Mouse (Mus musculus) embryonic facial prominence, embryonic 12.5 days (tissue): ENCODE results near the gene Ppm1h. TPM values are rescaled to one million over a fixed set of nuclear protein-coding genes. Genes with fewer than 3 reads are reported as not detected.

ENCODE experiments used
- ATAC-seq: fragments of 200-750 bp; cut with Nextera tagmentation; 2 replicates; pipeline ENCODE4 v1.8.0; 2017; ENCODE audit not compliant: insufficient number of reproducible peaks, insufficient read depth, low FRiP score, low TSS enrichment
- H3K27ac ChIP-seq: fragments of 300-500 bp; sonication (generic); 2 replicates; pipeline ENCODE4 v1.5.1; 2016; ENCODE audit warnings: mild to moderate bottlenecking
- H3K27me3 ChIP-seq: fragments of 300-500 bp; sonication (generic); 2 replicates; pipeline ENCODE4 v1.6.1; 2016; ENCODE audit warnings: mild to moderate bottlenecking, moderate library complexity
- H3K36me3 ChIP-seq: fragments of 300-500 bp; sonication (generic); 2 replicates; pipeline ENCODE4 v1.6.1; 2016; ENCODE audit warnings: mild to moderate bottlenecking
- H3K4me1 ChIP-seq: fragments of 300-500 bp; sonication (generic); 2 replicates; pipeline ENCODE4 v1.6.1; 2016
- H3K4me2 ChIP-seq: fragments of 300-500 bp; sonication (generic); replicated peaks from 2 replicates; pipeline ENCODE4 v1.6.1; 2016; ENCODE audit warnings: mild to moderate bottlenecking, moderate library complexity
- H3K4me3 ChIP-seq: fragments of 300-500 bp; sonication (generic); 2 replicates; pipeline ENCODE4 v1.5.1; 2016; ENCODE audit warnings: mild to moderate bottlenecking
- H3K9ac ChIP-seq: fragments of 300-500 bp; sonication (generic); 2 replicates; pipeline ENCODE4 v1.6.1; 2016; ENCODE audit warnings: mild to moderate bottlenecking, moderate library complexity
- H3K9me3 ChIP-seq: fragments of 300-500 bp; sonication (generic); 2 replicates; pipeline ENCODE4 v1.6.1; 2016; ENCODE audit warnings: mild to moderate bottlenecking, moderate library complexity
- WGBS: fragments of 180-500 bp; shearing (Covaris S2); methylation state at CpG from one replicate; pipeline ENCODE4 v1.1.7; 2016; 5-methylcytosine and 5-hydroxymethylcytosine counted together
- polyA plus RNA-seq: library from polyadenylated mRNA; unstranded; fragments of >200 nt; fragmentation: Nextera tagmentation; extraction: Ambion mirVana; gene quantifications from 2 replicates; pipeline ENCODE4 v1.2.1, GENCODE M21; 2016

The Ppm1h gene
- polyA plus RNA-seq, 1 experiment from 2014 or later = 5.3 TPM

- Histone ChIP-seq H3K4me2 (no peak overlapping the region), H3K27ac (no peak overlapping the region), H3K9me3 (no peaks in the 10 kb centered on the region), H3K9ac (no peak overlapping the region), H3K4me3 (no peak overlapping the region), H3K4me1 (no peaks in the 10 kb centered on the region), H3K36me3 (no peaks in the 10 kb centered on the region), H3K27me3 (no peaks in the 10 kb centered on the region)
- ATAC-seq = no peak
- WGBS = 93% methylated on average over 3 of the region's 3 CpGs
These were observed 53.6 kb downstream of the Ppm1h start for GRCm38 (mm10) chr10:122732146-122732545.

- Histone ChIP-seq H3K4me1 (no peaks in the 10 kb centered on the region), H3K27me3 (no peaks in the 10 kb centered on the region), H3K27ac (no peak overlapping the region), H3K9ac (no peak overlapping the region), H3K36me3 (no peaks in the 10 kb centered on the region), H3K4me2 (no peak overlapping the region), H3K4me3 (no peak overlapping the region), H3K9me3 (no peaks in the 10 kb centered on the region)
- no peak for ATAC-seq
- 94% methylated on average over 4 of the region's 4 CpGs for WGBS
These were observed 56.0 kb downstream of the Ppm1h start for GRCm38 (mm10) chr10:122734521-122734920.

DNA sequence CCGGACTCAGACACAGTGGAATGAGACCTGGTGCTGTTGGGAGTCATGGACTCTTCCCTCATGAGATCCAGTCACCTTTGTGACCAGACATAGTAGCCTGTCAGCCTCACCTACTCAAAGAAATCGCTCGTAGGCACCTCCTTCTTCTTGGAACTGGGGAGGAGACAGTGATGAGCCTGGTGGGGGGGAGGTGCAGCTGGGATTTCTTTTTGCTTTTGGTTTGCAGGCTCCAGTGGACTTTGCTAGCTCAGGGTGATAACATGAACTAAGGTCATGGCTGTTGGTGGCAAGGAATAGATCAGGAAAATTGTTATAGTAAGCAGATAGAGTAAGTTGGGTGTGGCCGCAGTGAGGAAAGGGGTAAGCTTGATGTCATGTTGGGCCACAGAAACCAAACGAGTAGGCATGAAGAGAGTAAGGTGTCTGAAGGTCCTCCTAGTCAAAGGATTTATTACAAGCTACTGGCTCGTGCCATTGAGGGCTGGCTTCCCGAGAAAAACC, 56.8 kb downstream of the Ppm1h start:
- H3K4me1 ChIP-seq = no peaks in the 10 kb centered on the region
- H3K9ac ChIP-seq = no peak overlapping the region
- no peak overlapping the region for H3K27ac ChIP-seq
- ATAC-seq = no peak
- H3K4me3 ChIP-seq = no peak overlapping the region
- no peak overlapping the region for H3K4me2 ChIP-seq
- no peaks in the 10 kb centered on the region for H3K27me3 ChIP-seq
- no peaks in the 10 kb centered on the region for H3K9me3 ChIP-seq
- H3K36me3 ChIP-seq = no peaks in the 10 kb centered on the region
- 90% methylated on average over 7 of the region's 7 CpGs for WGBS

- Histone ChIP-seq H3K27ac (no peak overlapping the region), H3K9ac (no peak overlapping the region), H3K4me3 (no peak overlapping the region), H3K27me3 (no peaks in the 10 kb centered on the region), H3K4me2 (no peak overlapping the region), H3K9me3 (no peaks in the 10 kb centered on the region), H3K36me3 (no peaks in the 10 kb centered on the region), H3K4me1 (no peaks in the 10 kb centered on the region)
- ATAC-seq = no peak
- 32% methylated on average over 4 of the region's 4 CpGs for WGBS
These were observed 58.3 kb downstream of the Ppm1h start for GRCm38 (mm10) chr10:122736835-122737234.

DNA sequence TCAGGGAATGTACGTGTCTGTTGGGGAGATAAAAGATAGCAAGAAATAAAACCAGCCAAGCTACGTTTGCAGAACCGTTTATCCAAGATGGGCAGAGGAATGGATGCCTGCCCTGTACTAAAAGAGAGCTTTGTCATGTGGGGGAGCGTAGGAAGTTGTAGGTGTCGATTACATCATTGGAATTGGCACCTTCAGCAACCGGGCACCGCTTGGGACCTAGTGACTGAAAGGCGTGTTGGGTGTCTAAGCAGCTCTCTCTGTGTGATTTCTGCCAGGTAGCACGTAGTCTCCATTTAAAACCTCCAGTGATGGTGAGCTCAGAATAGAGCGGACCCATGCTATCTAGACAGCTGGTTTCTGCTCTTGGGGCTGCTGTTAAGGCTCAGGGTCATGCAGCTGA, 60.0 kb downstream of the Ppm1h start:
- Histone ChIP-seq H3K27ac (no peak overlapping the region), H3K4me1 (no peaks in the 10 kb centered on the region), H3K36me3 (no peaks in the 10 kb centered on the region), H3K4me2 (no peak overlapping the region), H3K27me3 (no peaks in the 10 kb centered on the region), H3K9ac (no peak overlapping the region), H3K4me3 (no peak overlapping the region), H3K9me3 (no peaks in the 10 kb centered on the region)
- WGBS = 86% methylated on average over 10 of the region's 10 CpGs
- no peak for ATAC-seq

- Histone ChIP-seq H3K27me3 (no peaks in the 10 kb centered on the region), H3K36me3 (no peaks in the 10 kb centered on the region), H3K27ac (no peak overlapping the region), H3K4me2 (no peak overlapping the region), H3K9me3 (no peaks in the 10 kb centered on the region), H3K4me3 (no peak overlapping the region), H3K9ac (no peak overlapping the region), H3K4me1 (no peaks in the 10 kb centered on the region)
- WGBS = 82% methylated on average over 4 of the region's 4 CpGs
- no peak for ATAC-seq
These were observed 60.5 kb downstream of the Ppm1h start for GRCm38 (mm10) chr10:122739037-122739436.

DNA sequence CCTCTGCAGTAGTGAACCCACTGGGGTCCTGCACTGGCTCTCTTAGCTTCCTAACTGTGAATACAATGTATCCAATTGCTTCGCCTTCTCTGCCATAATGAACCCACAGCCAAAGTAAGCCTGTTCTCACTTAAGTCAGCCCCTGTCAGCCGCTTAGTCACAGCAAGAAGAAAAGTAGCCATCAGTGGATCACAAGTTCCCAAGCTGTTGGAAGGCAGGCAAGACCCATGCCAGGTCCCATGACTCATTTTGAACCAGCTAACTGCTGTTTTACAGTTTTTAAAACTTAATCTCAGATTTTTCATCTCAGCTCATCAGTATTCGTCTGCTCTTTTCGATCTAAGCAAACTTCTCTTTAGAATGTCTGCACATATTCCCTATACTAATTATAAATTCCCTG, 61.6 kb downstream of the Ppm1h start:
- Histone ChIP-seq H3K4me1 (no peaks in the 10 kb centered on the region), H3K27ac (no peak overlapping the region), H3K4me2 (no peak overlapping the region), H3K36me3 (no peaks in the 10 kb centered on the region), H3K9me3 (no peaks in the 10 kb centered on the region), H3K27me3 (no peaks in the 10 kb centered on the region), H3K9ac (no peak overlapping the region), H3K4me3 (no peak overlapping the region)
- ATAC-seq = no peak
- 51% methylated on average over 4 of the region's 4 CpGs for WGBS

- no peaks in the 10 kb centered on the region for H3K27me3 ChIP-seq
- 83% methylated on average over 7 of the region's 7 CpGs for WGBS
- no peak for ATAC-seq
These were observed 62.6 kb downstream of the Ppm1h start for GRCm38 (mm10) chr10:122741191-122741590.

GRCm38 (mm10) chr10:122742136-122742535, 63.6 kb downstream of the Ppm1h start:
- no peak overlapping the region for H3K9ac ChIP-seq
- no peak overlapping the region for H3K4me3 ChIP-seq
- H3K27ac ChIP-seq = no peak overlapping the region
- no peaks in the 10 kb centered on the region for H3K27me3 ChIP-seq
- no peaks in the 10 kb centered on the region for H3K36me3 ChIP-seq
- H3K4me1 ChIP-seq = 0 out of 2 replicates have a peak, but pooled peaks cover 4% of the 10 kb centered on the region
- 66% methylated on average over 2 of the region's 2 CpGs for WGBS
- no peak for ATAC-seq
- no peaks in the 10 kb centered on the region for H3K9me3 ChIP-seq
- no peak overlapping the region for H3K4me2 ChIP-seq

More at GRCm38 (mm10) chr10:122741191-122741590, 62.6 kb downstream of the Ppm1h start:
- Histone ChIP-seq H3K4me3 (no peak overlapping the region), H3K27ac (no peak overlapping the region), H3K4me1 (0 out of 2 replicates have a peak, but pooled peaks cover under 1% of the 10 kb centered on the region), H3K36me3 (no peaks in the 10 kb centered on the region), H3K4me2 (no peak overlapping the region), H3K9ac (no peak overlapping the region), H3K9me3 (no peaks in the 10 kb centered on the region)

- Histone ChIP-seq H3K9ac (no peak overlapping the region), H3K4me3 (no peak overlapping the region), H3K4me1 (0 out of 2 replicates have a peak, but pooled peaks cover 4% of the 10 kb centered on the region), H3K27ac (no peak overlapping the region), H3K27me3 (no peaks in the 10 kb centered on the region), H3K4me2 (no peak overlapping the region), H3K36me3 (no peaks in the 10 kb centered on the region), H3K9me3 (no peaks in the 10 kb centered on the region)
- no peak for ATAC-seq
- 75% methylated on average over 2 of the region's 2 CpGs for WGBS
These were observed 64.8 kb downstream of the Ppm1h start for GRCm38 (mm10) chr10:122743361-122743760.

DNA sequence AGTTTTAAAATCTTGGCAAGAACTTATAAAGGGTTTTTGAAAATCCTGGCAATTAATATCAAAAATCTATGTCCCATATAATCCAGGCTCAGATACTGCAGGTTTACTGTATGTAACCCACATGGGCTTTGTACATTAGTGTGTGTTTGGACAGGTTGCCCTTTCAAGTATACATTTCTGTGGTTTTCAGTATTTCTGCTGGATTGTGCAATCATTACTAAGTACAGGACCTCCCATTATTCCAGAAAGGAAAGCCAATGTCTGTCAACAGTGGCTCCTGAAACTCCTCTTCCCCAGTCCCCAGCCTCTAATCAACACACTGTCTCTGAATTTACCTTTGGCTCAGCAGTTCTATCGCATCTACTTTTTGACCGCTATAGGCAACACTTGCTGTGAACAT, 66.4 kb downstream of the Ppm1h start:
- H3K4me3 ChIP-seq = no peak overlapping the region
- H3K9me3 ChIP-seq = no peaks in the 10 kb centered on the region
- WGBS = 97% methylated on average over 2 of the region's 2 CpGs
- no peak for ATAC-seq
- H3K4me2 ChIP-seq = no peak overlapping the region
- H3K27ac ChIP-seq = no peak overlapping the region
- no peaks in the 10 kb centered on the region for H3K27me3 ChIP-seq
- no peaks in the 10 kb centered on the region for H3K36me3 ChIP-seq
- H3K4me1 ChIP-seq = 0 out of 2 replicates have a peak, but pooled peaks cover 4% of the 10 kb centered on the region
- no peak overlapping the region for H3K9ac ChIP-seq

- Histone ChIP-seq H3K9me3 (no peaks in the 10 kb centered on the region), H3K9ac (no peak overlapping the region), H3K27me3 (no peaks in the 10 kb centered on the region), H3K4me3 (no peak overlapping the region), H3K4me2 (no peak overlapping the region), H3K27ac (no peak overlapping the region), H3K4me1 (0 out of 2 replicates have a peak, but pooled peaks cover 4% of the 10 kb centered on the region), H3K36me3 (no peaks in the 10 kb centered on the region)
- no peak for ATAC-seq
- WGBS = 74% methylated on average over 7 of the region's 7 CpGs
These were observed 67.6 kb downstream of the Ppm1h start for GRCm38 (mm10) chr10:122746211-122746610.
